Mouse (Mus musculus): Measurements from ENCODE around the gene Atxn7l1. TPM values are rescaled to one million over a fixed set of nuclear protein-coding genes. Genes with fewer than 3 reads are reported as not detected.

Gene Atxn7l1
- polyA plus RNA-seq, 1 experiment from 2014 or later: 21.3 TPM

DNA sequence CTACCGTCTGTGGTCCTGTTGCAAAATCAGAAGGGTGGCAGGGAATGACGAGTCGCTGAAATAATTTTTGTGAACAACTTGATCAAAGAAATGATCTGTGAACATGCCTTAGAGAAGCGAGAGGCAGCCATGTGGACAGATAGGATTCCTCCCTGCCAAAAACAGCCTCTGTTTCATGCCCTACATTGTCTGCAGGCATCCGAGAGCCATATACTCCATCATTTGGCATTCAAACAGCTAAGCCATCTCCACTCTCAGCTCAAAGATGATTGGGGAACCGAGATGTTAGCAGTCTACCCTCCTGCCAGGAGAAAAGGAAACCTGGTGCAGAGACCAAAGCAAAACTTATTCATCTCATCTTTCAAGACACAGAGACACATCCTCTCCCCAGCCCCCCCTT is 193.2 kb downstream of the Atxn7l1 start:
- H3K27ac ChIP-seq (ENCODE audit: low read depth, low read length): no peak overlapping the region
- WGBS: 82% methylated on average over 6 of the region's 6 CpGs
- peaks cover 8% of the 10 kb centered on the region for H3K4me1 ChIP-seq (ENCODE audit: control insufficient read depth, insufficient read depth, low read length)
- H3K4me3 ChIP-seq (ENCODE audit: low read depth, low read length): no peak overlapping the region
- H3K27me3 ChIP-seq (ENCODE audit: control insufficient read depth, insufficient read depth, low read length): no peaks in the 10 kb centered on the region
- H3K4me2 ChIP-seq (ENCODE audit: low read depth): no peak overlapping the region
- H3K36me3 ChIP-seq (ENCODE audit: control insufficient read depth, insufficient read depth, low read length): no peaks in the 10 kb centered on the region
- H3K9me3 ChIP-seq (ENCODE audit: control insufficient read depth, low read length): no peaks in the 10 kb centered on the region
- H3K9ac ChIP-seq (ENCODE audit: low read length): no peak overlapping the region
- DNase-seq (ENCODE audit: low spot score) (no peak), ATAC-seq (ENCODE audit: insufficient read depth, low FRiP score, low TSS enrichment) (no peak)

DNA sequence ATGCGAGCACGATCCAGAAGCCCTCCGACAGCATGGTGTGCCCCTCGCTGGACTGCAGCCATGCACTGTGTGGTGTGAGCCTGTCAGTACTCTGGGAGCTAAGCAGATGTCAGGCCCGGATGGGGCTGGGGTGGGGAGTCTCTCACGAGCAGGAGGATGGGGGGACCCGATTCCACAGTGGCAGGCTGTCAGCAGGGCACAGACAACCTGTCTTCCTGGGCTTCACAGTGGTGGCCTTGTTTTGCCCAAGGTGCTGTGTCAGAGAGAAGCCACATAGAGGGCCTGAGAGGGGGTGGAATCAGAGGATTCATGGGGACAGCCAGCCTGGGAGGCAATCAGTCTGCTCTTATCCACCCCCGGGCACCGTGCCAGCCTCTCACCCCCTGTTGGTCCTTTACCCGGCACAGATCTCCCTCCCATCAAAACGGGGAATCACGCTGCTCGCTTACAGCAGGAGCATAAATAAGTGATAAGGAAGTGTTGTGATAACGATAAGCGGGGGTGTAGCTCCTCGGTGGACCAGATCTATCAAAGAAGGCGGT is 193.9 kb downstream of the Atxn7l1 start:
- Histone ChIP-seq H3K27me3 (ENCODE audit: control insufficient read depth, insufficient read depth, low read length) (no peaks in the 10 kb centered on the region), H3K4me2 (ENCODE audit: low read depth) (no peak overlapping the region), H3K4me1 (ENCODE audit: control insufficient read depth, insufficient read depth, low read length) (peaks cover 11% of the 10 kb centered on the region), H3K9ac (ENCODE audit: low read length) (no peak overlapping the region), H3K9me3 (ENCODE audit: control insufficient read depth, low read length) (no peaks in the 10 kb centered on the region), H3K36me3 (ENCODE audit: control insufficient read depth, insufficient read depth, low read length) (no peaks in the 10 kb centered on the region), H3K27ac (ENCODE audit: low read depth, low read length) (no peak overlapping the region), H3K4me3 (ENCODE audit: low read depth, low read length) (no peak overlapping the region)
- DNase-seq (ENCODE audit: low spot score) (no peak), ATAC-seq (ENCODE audit: insufficient read depth, low FRiP score, low TSS enrichment) (no peak)
- 84% methylated on average over 17 of the region's 17 CpGs for WGBS

- peaks cover 11% of the 10 kb centered on the region for H3K4me1 ChIP-seq (ENCODE audit: control insufficient read depth, insufficient read depth, low read length)
- no peak overlapping the region for H3K4me3 ChIP-seq (ENCODE audit: low read depth, low read length)
- H3K27ac ChIP-seq (ENCODE audit: low read depth, low read length): 0 out of 2 replicates have a peak overlapping the region, but pooled peaks have one; percentile 34
- H3K4me2 ChIP-seq (ENCODE audit: low read depth): peak overlapping the region; percentile 53
- H3K27me3 ChIP-seq (ENCODE audit: control insufficient read depth, insufficient read depth, low read length): no peaks in the 10 kb centered on the region
- DNase-seq (ENCODE audit: low spot score) (peak; percentile 65), ATAC-seq (ENCODE audit: insufficient read depth, low FRiP score, low TSS enrichment) (peak; percentile 73)
- H3K9ac ChIP-seq (ENCODE audit: low read length): peak overlapping the region; percentile 45
- no peaks in the 10 kb centered on the region for H3K9me3 ChIP-seq (ENCODE audit: control insufficient read depth, low read length)
- no peaks in the 10 kb centered on the region for H3K36me3 ChIP-seq (ENCODE audit: control insufficient read depth, insufficient read depth, low read length)
- WGBS: 3% methylated on average over 25 of the region's 25 CpGs
Measured at GRCm38 (mm10) chr12:33344970-33345772, 197.7 kb downstream of the Atxn7l1 start.

- peaks cover 11% of the 10 kb centered on the region for H3K4me1 ChIP-seq (ENCODE audit: control insufficient read depth, insufficient read depth, low read length)
- peak overlapping the region; percentile 53 for H3K4me2 ChIP-seq (ENCODE audit: low read depth)
- H3K36me3 ChIP-seq (ENCODE audit: control insufficient read depth, insufficient read depth, low read length): no peaks in the 10 kb centered on the region
- no peak overlapping the region for H3K27ac ChIP-seq (ENCODE audit: low read depth, low read length)
- ATAC-seq (ENCODE audit: insufficient read depth, low FRiP score, low TSS enrichment): no peak
- no peak overlapping the region for H3K4me3 ChIP-seq (ENCODE audit: low read depth, low read length)
- no peaks in the 10 kb centered on the region for H3K9me3 ChIP-seq (ENCODE audit: control insufficient read depth, low read length)
- H3K9ac ChIP-seq (ENCODE audit: low read length): no peak overlapping the region
- 18% methylated on average over 23 of the region's 23 CpGs for WGBS
- no peak for DNase-seq (ENCODE audit: low spot score)
- H3K27me3 ChIP-seq (ENCODE audit: control insufficient read depth, insufficient read depth, low read length): no peaks in the 10 kb centered on the region
Measured at GRCm38 (mm10) chr12:33345773-33346435, 198.4 kb downstream of the Atxn7l1 start.

DNA sequence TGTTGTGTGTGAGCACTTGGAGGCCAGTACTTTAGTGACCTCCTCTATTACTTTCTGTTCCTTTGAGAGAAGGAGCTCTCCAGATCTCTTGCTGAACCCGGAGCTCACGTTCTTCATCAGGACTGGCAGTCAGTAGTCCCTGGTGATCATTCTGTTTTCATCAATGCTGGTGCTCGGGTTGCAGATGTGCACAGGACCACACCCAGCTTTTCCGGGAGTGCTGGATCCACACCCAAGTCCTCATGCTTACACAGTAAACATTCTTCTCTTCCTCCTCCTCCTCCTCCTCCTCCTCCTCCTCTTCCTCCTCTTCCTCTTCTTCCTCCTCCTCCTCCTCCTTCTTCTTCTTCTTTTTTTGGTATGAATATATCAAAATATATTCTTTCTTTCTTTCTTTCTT is 205.2 kb downstream of the Atxn7l1 start:
- Histone ChIP-seq H3K36me3 (ENCODE audit: control insufficient read depth, insufficient read depth, low read length) (no peaks in the 10 kb centered on the region), H3K9ac (ENCODE audit: low read length) (no peak overlapping the region), H3K4me1 (ENCODE audit: control insufficient read depth, insufficient read depth, low read length) (no peaks in the 10 kb centered on the region), H3K27me3 (ENCODE audit: control insufficient read depth, insufficient read depth, low read length) (no peaks in the 10 kb centered on the region), H3K27ac (ENCODE audit: low read depth, low read length) (no peak overlapping the region), H3K4me3 (ENCODE audit: low read depth, low read length) (no peak overlapping the region), H3K4me2 (ENCODE audit: low read depth) (no peak overlapping the region), H3K9me3 (ENCODE audit: control insufficient read depth, low read length) (no peaks in the 10 kb centered on the region)
- no peak for ATAC-seq (ENCODE audit: insufficient read depth, low FRiP score, low TSS enrichment)
- no peak for DNase-seq (ENCODE audit: low spot score)
- WGBS: 67% methylated on average over 4 of the region's 4 CpGs

DNA sequence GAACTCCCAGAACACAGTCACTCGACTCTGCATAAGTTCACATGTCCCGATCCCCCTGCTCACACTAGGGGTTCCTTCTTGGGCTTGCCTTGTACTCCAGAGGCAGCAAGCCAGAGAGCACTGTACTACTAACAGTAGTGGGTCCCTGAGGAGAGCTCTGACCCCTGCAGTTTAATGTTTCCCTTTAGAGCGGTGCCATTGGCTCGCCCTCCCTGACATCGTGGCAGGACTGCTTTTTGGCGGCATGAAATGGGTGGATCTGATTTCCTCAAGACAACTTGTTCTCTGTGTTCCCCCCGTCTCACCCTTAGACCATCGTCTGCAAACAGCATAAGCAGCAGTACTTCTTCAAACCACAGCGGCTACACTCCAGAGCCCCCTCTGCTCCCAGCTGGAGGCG is 210.9 kb downstream of the Atxn7l1 start:
- H3K4me3 ChIP-seq (ENCODE audit: low read depth, low read length): no peak overlapping the region
- DNase-seq (ENCODE audit: low spot score): no peak
- H3K36me3 ChIP-seq (ENCODE audit: control insufficient read depth, insufficient read depth, low read length): no peaks in the 10 kb centered on the region
- H3K9ac ChIP-seq (ENCODE audit: low read length): no peak overlapping the region
- no peaks in the 10 kb centered on the region for H3K4me1 ChIP-seq (ENCODE audit: control insufficient read depth, insufficient read depth, low read length)
- no peaks in the 10 kb centered on the region for H3K27me3 ChIP-seq (ENCODE audit: control insufficient read depth, insufficient read depth, low read length)
- no peak for ATAC-seq (ENCODE audit: insufficient read depth, low FRiP score, low TSS enrichment)
- H3K27ac ChIP-seq (ENCODE audit: low read depth, low read length): no peak overlapping the region
- no peak overlapping the region for H3K4me2 ChIP-seq (ENCODE audit: low read depth)
- WGBS: 88% methylated on average over 10 of the region's 10 CpGs
- H3K9me3 ChIP-seq (ENCODE audit: control insufficient read depth, low read length): no peaks in the 10 kb centered on the region

- Histone ChIP-seq H3K9ac (ENCODE audit: low read length) (no peak overlapping the region), H3K27me3 (ENCODE audit: control insufficient read depth, insufficient read depth, low read length) (no peaks in the 10 kb centered on the region), H3K4me2 (ENCODE audit: low read depth) (no peak overlapping the region), H3K27ac (ENCODE audit: low read depth, low read length) (no peak overlapping the region), H3K36me3 (ENCODE audit: control insufficient read depth, insufficient read depth, low read length) (no peaks in the 10 kb centered on the region), H3K4me3 (ENCODE audit: low read depth, low read length) (no peak overlapping the region), H3K4me1 (ENCODE audit: control insufficient read depth, insufficient read depth, low read length) (no peaks in the 10 kb centered on the region), H3K9me3 (ENCODE audit: control insufficient read depth, low read length) (no peaks in the 10 kb centered on the region)
- DNase-seq (ENCODE audit: low spot score): no peak
- 91% methylated on average over 7 of the region's 7 CpGs for WGBS
- no peak for ATAC-seq (ENCODE audit: insufficient read depth, low FRiP score, low TSS enrichment)
Measured at GRCm38 (mm10) chr12:33359209-33359608, 211.7 kb downstream of the Atxn7l1 start.

- H3K4me2 ChIP-seq (ENCODE audit: low read depth): no peak overlapping the region
- no peak for ATAC-seq (ENCODE audit: insufficient read depth, low FRiP score, low TSS enrichment)
- H3K27ac ChIP-seq (ENCODE audit: low read depth, low read length): no peak overlapping the region
- no peak overlapping the region for H3K4me3 ChIP-seq (ENCODE audit: low read depth, low read length)
- no peaks in the 10 kb centered on the region for H3K27me3 ChIP-seq (ENCODE audit: control insufficient read depth, insufficient read depth, low read length)
- DNase-seq (ENCODE audit: low spot score): no peak
- H3K36me3 ChIP-seq (ENCODE audit: control insufficient read depth, insufficient read depth, low read length): no peaks in the 10 kb centered on the region
- H3K9ac ChIP-seq (ENCODE audit: low read length): no peak overlapping the region
- H3K4me1 ChIP-seq (ENCODE audit: control insufficient read depth, insufficient read depth, low read length): no peaks in the 10 kb centered on the region
- WGBS: 91% methylated on average over 5 of the region's 5 CpGs
- no peaks in the 10 kb centered on the region for H3K9me3 ChIP-seq (ENCODE audit: control insufficient read depth, low read length)
Measured at GRCm38 (mm10) chr12:33359878-33360482, 212.5 kb downstream of the Atxn7l1 start.

Data from neural tube, embryonic 11.5 days (tissue).